9 mouse cellular contexts compared by ENCODE assay signal in the genomic region with DNA sequence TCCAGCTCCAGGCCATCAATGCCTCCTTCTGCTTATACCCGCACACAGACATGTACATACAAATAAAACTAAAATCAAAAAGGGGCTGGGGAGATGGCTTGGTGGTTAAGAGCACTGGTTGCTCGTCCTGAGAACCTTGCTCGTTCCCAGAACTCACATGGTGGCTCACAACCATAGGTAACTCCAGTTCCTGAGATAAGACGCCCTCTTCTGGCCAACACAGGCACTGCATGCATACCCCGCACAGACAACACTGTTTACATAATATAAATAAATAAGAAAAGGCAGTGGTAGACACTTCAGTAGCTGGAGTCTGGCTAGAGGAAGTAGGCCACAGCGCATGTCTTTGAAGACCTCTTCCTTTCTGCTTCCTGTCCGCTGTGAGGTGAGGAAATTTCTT.
"Had no signal": no experiment of that assay in that cellular context is flagged by ENCODE, and none has a peak within 500 bp of the region (broad histone marks: within the 10 kb centered on the region; RNA-seq: fewer than 3 reads in every experiment).

No protein-coding gene starts in this region.

- H3K36me3 ChIP-seq: intestine, embryonic 15.5 days; limb, embryonic 12.5 days; liver, embryonic 15.5 days; lung, embryonic 15.5 days; stomach, embryonic 15.5 days had no signal

- H3K9me3 ChIP-seq: intestine, embryonic 15.5 days; lung, embryonic 15.5 days; neural tube, embryonic 12.5 days; stomach, embryonic 15.5 days had no signal

- H3K27me3 ChIP-seq: intestine, embryonic 15.5 days; limb, embryonic 12.5 days; liver, embryonic 15.5 days; lung, embryonic 15.5 days; midbrain, embryonic 13.5 days; neural tube, embryonic 12.5 days; stomach, embryonic 15.5 days had no signal

- H3K4me2 ChIP-seq: intestine, embryonic 15.5 days; limb, embryonic 12.5 days; liver, embryonic 15.5 days; lung, embryonic 15.5 days; midbrain, embryonic 13.5 days; neural tube, embryonic 12.5 days; stomach, embryonic 15.5 days had no signal

- DNase-seq: kidney, adult 18-20 months; kidney, postnatal 14 days had no signal

- ATAC-seq: intestine, embryonic 15.5 days; midbrain, embryonic 13.5 days had no signal

- H3K27ac ChIP-seq: intestine, embryonic 15.5 days; limb, embryonic 12.5 days; liver, embryonic 15.5 days; lung, embryonic 15.5 days; midbrain, embryonic 13.5 days; neural tube, embryonic 12.5 days; stomach, embryonic 15.5 days had no signal

- H3K9ac ChIP-seq: intestine, embryonic 15.5 days; limb, embryonic 12.5 days; liver, embryonic 15.5 days; lung, embryonic 15.5 days; midbrain, embryonic 13.5 days; neural tube, embryonic 12.5 days; stomach, embryonic 15.5 days had no signal

- H3K4me3 ChIP-seq: intestine, embryonic 15.5 days; limb, embryonic 12.5 days; liver, embryonic 15.5 days; lung, embryonic 15.5 days; midbrain, embryonic 13.5 days; neural tube, embryonic 12.5 days; stomach, embryonic 15.5 days had no signal

- H3K4me1 ChIP-seq: intestine, embryonic 15.5 days; liver, embryonic 15.5 days; lung, embryonic 15.5 days; neural tube, embryonic 12.5 days; stomach, embryonic 15.5 days had no signal
